Mouse (Mus musculus): ENCODE data around the gene Enoph1. TPM values are rescaled to one million over a fixed set of nuclear protein-coding genes. Genes with fewer than 3 reads are reported as not detected.
A peak's percentile ranks its signal among the peaks of the same experiment; 100 is the strongest.

The Enoph1 gene
- polyA plus RNA-seq, 1 experiment from 2014 or later = 31.5 TPM

- 79% methylated on average over 6 of the region's 6 CpGs for WGBS
- no peak for DNase-seq (ENCODE audit: low spot score)
- Histone ChIP-seq H3K4me3 (replicated peaks; ENCODE audit: low read depth, low read length) (no peak overlapping the region), H3K9me3 (replicated peaks; ENCODE audit: low read length) (no peaks in the 10 kb centered on the region), H3K27me3 (ENCODE audit: insufficient read depth, low read length) (no peaks in the 10 kb centered on the region), H3K9ac (ENCODE audit: low read depth, low read length) (no peak overlapping the region), H3K27ac (no peak overlapping the region), H3K4me1 (replicated peaks; ENCODE audit: insufficient read depth, low read length) (no peaks in the 10 kb centered on the region), H3K4me2 (ENCODE audit: low read length) (no peak overlapping the region), H3K36me3 (ENCODE audit: insufficient read depth, low read length) (no peaks in the 10 kb centered on the region)
- TF ChIP-seq CTCF (IDR thresholded peaks at IDR 0.05; ENCODE audit: low read depth) = no peak
- no peak for ATAC-seq (replicated peaks; ENCODE audit: low FRiP score, low read depth)
Measured at GRCm38 (mm10) chr5:100005896-100006295, 33.9 kb upstream of the Enoph1 start.

- no peak for ATAC-seq (replicated peaks; ENCODE audit: low FRiP score, low read depth)
- no peaks in the 10 kb centered on the region for H3K4me1 ChIP-seq (replicated peaks; ENCODE audit: insufficient read depth, low read length)
- 90% methylated on average over 4 of the region's 4 CpGs for WGBS
- H3K4me2 ChIP-seq (ENCODE audit: low read length) = no peak overlapping the region
- DNase-seq (ENCODE audit: low spot score) = no peak
- no peaks in the 10 kb centered on the region for H3K36me3 ChIP-seq (ENCODE audit: insufficient read depth, low read length)
- H3K27me3 ChIP-seq (ENCODE audit: insufficient read depth, low read length) = no peaks in the 10 kb centered on the region
- no peak overlapping the region for H3K27ac ChIP-seq
- H3K9me3 ChIP-seq (replicated peaks; ENCODE audit: low read length) = no peaks in the 10 kb centered on the region
- H3K9ac ChIP-seq (ENCODE audit: low read depth, low read length) = no peak overlapping the region
- H3K4me3 ChIP-seq (replicated peaks; ENCODE audit: low read depth, low read length) = no peak overlapping the region
- no peak for TF ChIP-seq CTCF (IDR thresholded peaks at IDR 0.05; ENCODE audit: low read depth)
Measured at GRCm38 (mm10) chr5:100006324-100007039, 33.3 kb upstream of the Enoph1 start.

- DNase-seq (ENCODE audit: low spot score) (no peak), ATAC-seq (replicated peaks; ENCODE audit: low FRiP score, low read depth) (no peak)
- no peak overlapping the region for H3K4me2 ChIP-seq (ENCODE audit: low read length)
- no peak overlapping the region for H3K9ac ChIP-seq (ENCODE audit: low read depth, low read length)
- H3K9me3 ChIP-seq (replicated peaks; ENCODE audit: low read length) = no peaks in the 10 kb centered on the region
- WGBS = 83% methylated on average over 4 of the region's 4 CpGs
- H3K27me3 ChIP-seq (ENCODE audit: insufficient read depth, low read length) = no peaks in the 10 kb centered on the region
- peak; percentile 24; the same call in 1 of the 2 replicates for TF ChIP-seq CTCF (IDR thresholded peaks at IDR 0.05; ENCODE audit: low read depth)
- H3K4me3 ChIP-seq (replicated peaks; ENCODE audit: low read depth, low read length) = no peak overlapping the region
- H3K4me1 ChIP-seq (replicated peaks; ENCODE audit: insufficient read depth, low read length) = no peaks in the 10 kb centered on the region
- H3K27ac ChIP-seq = no peak overlapping the region
- no peaks in the 10 kb centered on the region for H3K36me3 ChIP-seq (ENCODE audit: insufficient read depth, low read length)
Measured at GRCm38 (mm10) chr5:100007040-100007375, 32.8 kb upstream of the Enoph1 start.

- no peak for TF ChIP-seq CTCF (IDR thresholded peaks at IDR 0.05; ENCODE audit: low read depth)
- no peak overlapping the region for H3K4me3 ChIP-seq (replicated peaks; ENCODE audit: low read depth, low read length)
- DNase-seq (ENCODE audit: low spot score) (no peak), ATAC-seq (replicated peaks; ENCODE audit: low FRiP score, low read depth) (no peak)
- WGBS = 64% methylated on average over 3 of the region's 3 CpGs
- no peak overlapping the region for H3K27ac ChIP-seq
- H3K9me3 ChIP-seq (replicated peaks; ENCODE audit: low read length) = no peaks in the 10 kb centered on the region
- H3K4me2 ChIP-seq (ENCODE audit: low read length) = no peak overlapping the region
- no peaks in the 10 kb centered on the region for H3K36me3 ChIP-seq (ENCODE audit: insufficient read depth, low read length)
- no peaks in the 10 kb centered on the region for H3K4me1 ChIP-seq (replicated peaks; ENCODE audit: insufficient read depth, low read length)
- H3K9ac ChIP-seq (ENCODE audit: low read depth, low read length) = no peak overlapping the region
- no peaks in the 10 kb centered on the region for H3K27me3 ChIP-seq (ENCODE audit: insufficient read depth, low read length)
Measured at GRCm38 (mm10) chr5:100008485-100008884, 31.3 kb upstream of the Enoph1 start.

GRCm38 (mm10) chr5:100012599-100012998 is 27.2 kb upstream of the Enoph1 start:
- 81% methylated on average over 9 of the region's 9 CpGs for WGBS
- Histone ChIP-seq H3K9me3 (replicated peaks; ENCODE audit: low read length) (no peaks in the 10 kb centered on the region), H3K4me2 (ENCODE audit: low read length) (no peak overlapping the region), H3K4me1 (replicated peaks; ENCODE audit: insufficient read depth, low read length) (no peaks in the 10 kb centered on the region), H3K36me3 (ENCODE audit: insufficient read depth, low read length) (no peaks in the 10 kb centered on the region), H3K4me3 (replicated peaks; ENCODE audit: low read depth, low read length) (no peak overlapping the region), H3K27me3 (ENCODE audit: insufficient read depth, low read length) (no peaks in the 10 kb centered on the region), H3K9ac (ENCODE audit: low read depth, low read length) (no peak overlapping the region), H3K27ac (no peak overlapping the region)
- DNase-seq (ENCODE audit: low spot score) = no peak
- ATAC-seq (replicated peaks; ENCODE audit: low FRiP score, low read depth) = no peak
- TF ChIP-seq CTCF (IDR thresholded peaks at IDR 0.05; ENCODE audit: low read depth) = no peak

GRCm38 (mm10) chr5:100020089-100020488 is 19.7 kb upstream of the Enoph1 start:
- Histone ChIP-seq H3K9ac (ENCODE audit: low read depth, low read length) (no peak overlapping the region), H3K36me3 (ENCODE audit: insufficient read depth, low read length) (no peaks in the 10 kb centered on the region), H3K27me3 (ENCODE audit: insufficient read depth, low read length) (no peaks in the 10 kb centered on the region), H3K27ac (no peak overlapping the region), H3K9me3 (replicated peaks; ENCODE audit: low read length) (no peaks in the 10 kb centered on the region), H3K4me1 (replicated peaks; ENCODE audit: insufficient read depth, low read length) (no peaks in the 10 kb centered on the region), H3K4me3 (replicated peaks; ENCODE audit: low read depth, low read length) (no peak overlapping the region), H3K4me2 (ENCODE audit: low read length) (no peak overlapping the region)
- ATAC-seq (replicated peaks; ENCODE audit: low FRiP score, low read depth) (no peak), DNase-seq (ENCODE audit: low spot score) (no peak)
- TF ChIP-seq CTCF (IDR thresholded peaks at IDR 0.05; ENCODE audit: low read depth) = no peak

GRCm38 (mm10) chr5:100024403-100024802 is 15.4 kb upstream of the Enoph1 start:
- no peak for ATAC-seq (replicated peaks; ENCODE audit: low FRiP score, low read depth)
- Histone ChIP-seq H3K4me3 (replicated peaks; ENCODE audit: low read depth, low read length) (no peak overlapping the region), H3K9ac (ENCODE audit: low read depth, low read length) (no peak overlapping the region), H3K27ac (no peak overlapping the region), H3K4me1 (replicated peaks; ENCODE audit: insufficient read depth, low read length) (no peaks in the 10 kb centered on the region), H3K27me3 (ENCODE audit: insufficient read depth, low read length) (no peaks in the 10 kb centered on the region), H3K9me3 (replicated peaks; ENCODE audit: low read length) (no peaks in the 10 kb centered on the region), H3K4me2 (ENCODE audit: low read length) (no peak overlapping the region), H3K36me3 (ENCODE audit: insufficient read depth, low read length) (no peaks in the 10 kb centered on the region)
- TF ChIP-seq CTCF (IDR thresholded peaks at IDR 0.05; ENCODE audit: low read depth) = no peak
- no peak for DNase-seq (ENCODE audit: low spot score)
- 57% methylated on average over 5 of the region's 5 CpGs for WGBS

Measured in kidney, postnatal 0 days (tissue).